Comparison of ENCODE assay signal across 25 mouse cellular contexts in the genomic region with DNA sequence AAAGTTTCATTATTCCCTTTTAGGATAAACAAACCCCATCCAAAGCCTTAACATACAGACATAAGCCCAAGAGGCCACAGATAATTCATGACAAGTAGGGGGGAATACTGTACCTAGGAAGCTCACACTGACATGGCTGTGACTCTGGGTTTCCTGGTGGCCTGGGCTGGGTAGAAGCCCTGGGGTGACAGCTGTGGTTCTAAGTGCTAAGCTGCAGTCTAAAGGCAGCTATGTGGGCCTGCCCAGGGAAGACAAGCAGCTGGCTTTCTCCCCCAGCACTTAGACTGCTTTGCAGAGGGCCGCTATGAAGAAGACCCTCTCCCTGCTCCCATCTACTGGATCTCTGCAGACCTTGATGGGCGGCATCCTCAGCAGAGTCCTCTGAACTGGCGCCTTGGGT. TPM values are rescaled to one million over a fixed set of nuclear protein-coding genes. Genes with fewer than 3 reads are reported as not detected.
DNase-seq lines count a peak whose midpoint lies in the region; ATAC-seq and TF ChIP-seq lines count a peak whose summit lies in the region.
"Had no signal": no experiment of that assay in that cellular context is flagged by ENCODE, and none has a peak within 500 bp of the region (broad histone marks: within the 10 kb centered on the region; RNA-seq: fewer than 3 reads in every experiment).

No protein-coding gene starts in this region.

- H3K9me3 ChIP-seq in hindbrain, embryonic 10.5 days = no peaks in the 10 kb centered on the region
- H3K9me3 ChIP-seq in hindbrain, embryonic 13.5 days = no peaks in the 10 kb centered on the region
- no peaks in the 10 kb centered on the region for H3K9me3 ChIP-seq in limb, embryonic 14.5 days (ENCODE audit: control insufficient read depth, low read length)
- no peaks in the 10 kb centered on the region for H3K9me3 ChIP-seq in limb, embryonic 10.5 days (replicated peaks)
- no peaks in the 10 kb centered on the region for H3K9me3 ChIP-seq in forebrain, postnatal 0 days (ENCODE audit: low read length)
- H3K9me3 ChIP-seq: embryonic facial prominence, embryonic 12.5 days; forebrain, embryonic 10.5 days; G1E; heart, embryonic 10.5 days; hindbrain, embryonic 15.5 days; intestine, embryonic 15.5 days had no signal

- DNase-seq in gastrocnemius, adult 2 months = no peak
- no peak for DNase-seq in gastrocnemius, postnatal 36 days
- DNase-seq in hindbrain, embryonic 10.5 days (ENCODE audit: low spot score) = no peak
- no peak for DNase-seq in limb, embryonic 14.5 days (ENCODE audit: low spot score)
- no peak for DNase-seq in limb, embryonic 10.5 days (ENCODE audit: low spot score)
- DNase-seq in forebrain, postnatal 0 days = no peak
- DNase-seq: adrenal gland, postnatal 10 days; adrenal gland, postnatal 36 days; B cell, adult 2 months; cerebellum, adult 18-20 months; cerebellum, postnatal 14 days; gastrocnemius, postnatal 10 days; heart, adult 2 months; heart, postnatal 36 days; kidney, adult 18-20 months had no signal

- peak overlapping the region; percentile 95 for H3K27ac ChIP-seq in gastrocnemius, adult 2 months
- 0 out of 2 replicates have a peak overlapping the region, but pooled peaks have one; percentile 29 for H3K27ac ChIP-seq in hindbrain, embryonic 10.5 days
- no peak overlapping the region for H3K27ac ChIP-seq in hindbrain, embryonic 13.5 days
- no peak overlapping the region for H3K27ac ChIP-seq in limb, embryonic 14.5 days (replicated peaks; ENCODE audit: low read depth, low read length)
- H3K27ac ChIP-seq in limb, embryonic 10.5 days = no peak overlapping the region; the same call in 1 of the 2 replicates
- H3K27ac ChIP-seq in forebrain, postnatal 0 days (ENCODE audit: low read depth, low read length) = no peak overlapping the region
- H3K27ac ChIP-seq: embryonic facial prominence, embryonic 12.5 days; forebrain, embryonic 10.5 days; heart, adult 2 months; heart, embryonic 10.5 days; hindbrain, embryonic 15.5 days; intestine, embryonic 15.5 days had no signal

- H3K27me3 ChIP-seq in hindbrain, embryonic 10.5 days (ENCODE audit: insufficient read depth, poor library complexity, severe bottlenecking) = no peaks in the 10 kb centered on the region
- peaks cover 3% of the 10 kb centered on the region; the same call in 1 of the 2 replicates for H3K27me3 ChIP-seq in hindbrain, embryonic 13.5 days
- H3K27me3 ChIP-seq in limb, embryonic 14.5 days (ENCODE audit: control insufficient read depth, insufficient read depth, low read length) = no peaks in the 10 kb centered on the region
- H3K27me3 ChIP-seq in limb, embryonic 10.5 days (ENCODE audit: low read depth, poor library complexity, severe bottlenecking) = no peaks in the 10 kb centered on the region
- no peaks in the 10 kb centered on the region for H3K27me3 ChIP-seq in forebrain, postnatal 0 days (ENCODE audit: insufficient read depth, low read length)
- H3K27me3 ChIP-seq: CH12.LX; hindbrain, embryonic 15.5 days; intestine, embryonic 15.5 days; Patski had no signal

- no peaks in the 10 kb centered on the region for H3K36me3 ChIP-seq in hindbrain, embryonic 10.5 days
- H3K36me3 ChIP-seq in hindbrain, embryonic 13.5 days = no peaks in the 10 kb centered on the region
- H3K36me3 ChIP-seq in limb, embryonic 14.5 days (ENCODE audit: control insufficient read depth, insufficient read depth, low read length) = no peaks in the 10 kb centered on the region
- H3K36me3 ChIP-seq in limb, embryonic 10.5 days = no peaks in the 10 kb centered on the region
- H3K36me3 ChIP-seq in forebrain, postnatal 0 days (ENCODE audit: insufficient read depth) = no peaks in the 10 kb centered on the region
- H3K36me3 ChIP-seq: embryonic facial prominence, embryonic 12.5 days; forebrain, embryonic 10.5 days; G1E; heart, embryonic 10.5 days; hindbrain, embryonic 15.5 days; intestine, embryonic 15.5 days had no signal

- 30% methylated on average over 3 of the region's 3 CpGs for WGBS in hindbrain, embryonic 10.5 days
- 31% methylated on average over 3 of the region's 3 CpGs for WGBS in hindbrain, embryonic 13.5 days
- WGBS in limb, embryonic 14.5 days = 61% methylated on average over 3 of the region's 3 CpGs
- 59% methylated on average over 3 of the region's 3 CpGs for WGBS in limb, embryonic 10.5 days
- WGBS in forebrain, postnatal 0 days = 56% methylated on average over 3 of the region's 3 CpGs

- intact Hi-C loops in gastrocnemius, adult 2 months (cut with DNase I) = loop anchor here (2.0 kb wide), 1 partner anchor 25 kb away; the partner anchor contains the start of gene Sypl
- intact Hi-C loops in gastrocnemius, postnatal 36 days (cut with DNase I) = no loop called here

- H3K4me3 ChIP-seq in gastrocnemius, adult 2 months = no peak overlapping the region
- H3K4me3 ChIP-seq in hindbrain, embryonic 10.5 days = no peak overlapping the region
- no peak overlapping the region for H3K4me3 ChIP-seq in hindbrain, embryonic 13.5 days
- H3K4me3 ChIP-seq in limb, embryonic 14.5 days (replicated peaks; ENCODE audit: low read length) = no peak overlapping the region
- H3K4me3 ChIP-seq in limb, embryonic 10.5 days = no peak overlapping the region
- no peak overlapping the region for H3K4me3 ChIP-seq in forebrain, postnatal 0 days (ENCODE audit: low read depth, low read length)
- H3K4me3 ChIP-seq: embryonic facial prominence, embryonic 12.5 days; forebrain, embryonic 10.5 days; heart, adult 2 months; heart, embryonic 10.5 days; hindbrain, embryonic 15.5 days; intestine, embryonic 15.5 days had no signal

- no peak for TF ChIP-seq CTCF in gastrocnemius, adult 2 months (IDR thresholded peaks at IDR 0.05)
- no peak for TF ChIP-seq CTCF in forebrain, postnatal 0 days (IDR thresholded peaks at IDR 0.05; ENCODE audit: low read depth)

- no peak for TF ChIP-seq POLR2A in limb, embryonic 14.5 days (IDR thresholded peaks at IDR 0.05; ENCODE audit: borderline replicate concordance, extremely low read depth, insufficient read depth, insufficient read length)

- ATAC-seq in hindbrain, embryonic 13.5 days (ENCODE audit: low FRiP score) = no peak
- ATAC-seq in limb, embryonic 14.5 days (ENCODE audit: low FRiP score, low read depth) = no peak
- ATAC-seq in forebrain, postnatal 0 days = no peak
- ATAC-seq: forebrain, embryonic 14.5 days; intestine, embryonic 15.5 days; Patski had no signal

- H3K4me2 ChIP-seq in hindbrain, embryonic 13.5 days = no peak overlapping the region
- no peak overlapping the region for H3K4me2 ChIP-seq in limb, embryonic 14.5 days (replicated peaks; ENCODE audit: low read depth, low read length, severe bottlenecking)
- no peak overlapping the region for H3K4me2 ChIP-seq in forebrain, postnatal 0 days (ENCODE audit: low read depth)
- H3K4me2 ChIP-seq: embryonic facial prominence, embryonic 12.5 days; hindbrain, embryonic 15.5 days; intestine, embryonic 15.5 days had no signal

- H3K4me1 ChIP-seq in hindbrain, embryonic 10.5 days (replicated peaks) = peaks cover 30% of the 10 kb centered on the region
- peaks cover 25% of the 10 kb centered on the region for H3K4me1 ChIP-seq in hindbrain, embryonic 13.5 days (replicated peaks)
- H3K4me1 ChIP-seq in limb, embryonic 14.5 days (ENCODE audit: control insufficient read depth, insufficient read depth, low read length) = peaks cover 10% of the 10 kb centered on the region
- H3K4me1 ChIP-seq in limb, embryonic 10.5 days = peaks cover 18% of the 10 kb centered on the region
- peaks cover 13% of the 10 kb centered on the region for H3K4me1 ChIP-seq in forebrain, postnatal 0 days (ENCODE audit: insufficient read depth)

- H3K9ac ChIP-seq in hindbrain, embryonic 13.5 days = no peak overlapping the region
- peak overlapping the region; percentile 12; the same call in 1 of the 2 replicates for H3K9ac ChIP-seq in limb, embryonic 14.5 days (ENCODE audit: low read depth, low read length, severe bottlenecking)
- H3K9ac ChIP-seq in forebrain, postnatal 0 days = no peak overlapping the region
- H3K9ac ChIP-seq: embryonic facial prominence, embryonic 12.5 days; hindbrain, embryonic 15.5 days; intestine, embryonic 15.5 days had no signal

RNA-seq across cellular contexts. Expression of gene Sypl, which starts 25.5 kb away (rescaled TPM):
- total RNA-seq in gastrocnemius, adult 2 months (2021) = 100 to 1,000 TPM; 174 to 187 TPM
- total RNA-seq in gastrocnemius, postnatal 36 days (2021) = 100 to 1,000 TPM; 153 to 169 TPM
- polyA plus RNA-seq in hindbrain, embryonic 10.5 days (2016; fragmentation: Nextera tagmentation; extraction: Ambion mirVana) = 40.9 and 48.8 TPM in 2 replicates
- 39.2 and 45.3 TPM in 2 replicates for polyA plus RNA-seq in hindbrain, embryonic 13.5 days (2015; fragmentation: Nextera tagmentation; extraction: Ambion mirVana)
- 53.3 and 54.1 TPM in 2 replicates for polyA plus RNA-seq in limb, embryonic 14.5 days (2012; rRNA removed)
- 97.6 and 104 TPM in 2 replicates for polyA plus RNA-seq in limb, embryonic 14.5 days (2014; fragmentation: Nextera tagmentation; extraction: Ambion mirVana)
- polyA plus RNA-seq in limb, embryonic 10.5 days (2016; fragmentation: Nextera tagmentation; extraction: Ambion mirVana) = 55.7 and 58.7 TPM in 2 replicates
- total RNA-seq in forebrain, postnatal 0 days (2014; rRNA removed) = 18.5 and 21.3 TPM in 2 replicates
- 35.2 and 40.1 TPM in 2 replicates for polyA plus RNA-seq in forebrain, postnatal 0 days (2015; fragmentation: Nextera tagmentation; extraction: Ambion mirVana)

Comparison
In these comparisons a context has a peak if more than half of its experiments do, and no peak if none do; other contexts are left out.
1. H3K27ac ChIP-seq: peak in gastrocnemius, adult 2 months (single experiment) and hindbrain, embryonic 10.5 days (single experiment); none in hindbrain, embryonic 13.5 days (single experiment), limb, embryonic 14.5 days (single experiment), limb, embryonic 10.5 days (single experiment) and forebrain, postnatal 0 days (single experiment).